In the genomic region with DNA sequence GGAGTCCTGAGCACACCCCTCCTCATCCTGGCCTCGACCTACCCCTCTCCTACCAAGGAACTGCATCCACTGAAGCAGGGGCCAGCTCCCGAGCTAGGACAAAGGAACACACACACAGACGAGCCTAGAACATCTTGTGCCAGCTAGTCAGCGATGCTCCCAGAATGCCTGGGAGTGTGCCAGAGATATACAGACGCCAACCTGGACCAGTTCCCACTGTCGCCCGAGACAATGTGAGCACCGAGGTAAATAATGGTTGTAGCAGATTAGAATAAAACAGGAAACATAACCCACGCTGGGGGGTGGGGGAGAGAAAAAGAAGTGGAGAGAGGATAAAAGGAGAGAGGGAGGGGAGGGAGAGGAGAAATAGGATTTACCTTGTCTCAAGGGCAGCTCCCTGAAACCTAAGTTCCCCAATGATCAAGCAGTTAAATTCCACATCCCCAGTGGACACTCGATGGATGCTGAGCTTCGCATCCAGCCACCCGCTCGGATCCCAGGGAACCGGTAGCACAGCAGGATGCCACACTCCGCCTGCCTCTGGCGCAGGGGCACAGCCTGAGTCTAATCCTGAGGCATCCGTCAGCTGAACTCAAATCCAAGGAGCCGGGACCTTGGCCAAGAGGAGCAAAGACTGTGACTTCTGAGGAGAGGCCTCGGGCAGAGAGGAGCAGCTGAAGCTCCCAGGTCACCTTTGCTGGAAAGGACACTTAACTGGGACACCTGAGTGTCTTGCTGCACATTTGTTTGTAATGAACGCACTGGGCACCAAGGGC, we compare ENCODE assay signal across 9 mouse cellular contexts. TPM values are rescaled to one million over a fixed set of nuclear protein-coding genes. Genes with fewer than 3 reads are reported as not detected.
A peak's percentile ranks its signal among the peaks of the same experiment; 100 is the strongest.
DNase-seq lines count a peak whose midpoint lies in the region; ATAC-seq lines count a peak whose summit lies in the region.
"Had no signal": no experiment of that assay in that cellular context is flagged by ENCODE, and none has a peak within 500 bp of the region (broad histone marks: within the 10 kb centered on the region; RNA-seq: fewer than 3 reads in every experiment).

No protein-coding gene starts in this region.

- no peaks in the 10 kb centered on the region for H3K9me3 ChIP-seq in kidney, embryonic 15.5 days (replicated peaks)
- no peaks in the 10 kb centered on the region for H3K9me3 ChIP-seq in hindbrain, embryonic 15.5 days
- no peaks in the 10 kb centered on the region for H3K9me3 ChIP-seq in liver, embryonic 11.5 days (ENCODE audit: control insufficient read depth, low read length)
- H3K9me3 ChIP-seq: embryonic facial prominence, embryonic 12.5 days had no signal

- DNase-seq in kidney, adult 18-20 months = peak; percentile 48
- peak; percentile 60 to 70 for DNase-seq in cerebellum, adult 18-20 months
- DNase-seq in lung, postnatal 36 days = peak; percentile 87
- DNase-seq in thymus, postnatal 36 days = no peak
- no peak for DNase-seq in liver, embryonic 11.5 days (ENCODE audit: low spot score)
- DNase-seq in ovary, postnatal 14 days (ENCODE audit: low spot score) = no peak

- H3K4me1 ChIP-seq in kidney, embryonic 15.5 days = peaks cover 79% of the 10 kb centered on the region
- H3K4me1 ChIP-seq in hindbrain, embryonic 15.5 days (replicated peaks) = peaks cover 65% of the 10 kb centered on the region
- peaks cover 62% of the 10 kb centered on the region for H3K4me1 ChIP-seq in liver, embryonic 11.5 days (replicated peaks; ENCODE audit: control insufficient read depth, insufficient read depth, low read length)

- no peak overlapping the region for H3K9ac ChIP-seq in kidney, embryonic 15.5 days
- 0 out of 2 replicates have a peak overlapping the region, but pooled peaks have one; percentile 13 for H3K9ac ChIP-seq in hindbrain, embryonic 15.5 days
- H3K9ac ChIP-seq in liver, embryonic 11.5 days (ENCODE audit: low read depth, low read length) = no peak overlapping the region
- H3K9ac ChIP-seq: embryonic facial prominence, embryonic 12.5 days had no signal

- H3K27ac ChIP-seq in kidney, embryonic 15.5 days = no peak overlapping the region
- peak overlapping the region; percentile 61; the same call in 1 of the 2 replicates for H3K27ac ChIP-seq in hindbrain, embryonic 15.5 days (replicated peaks)
- no peak overlapping the region for H3K27ac ChIP-seq in liver, embryonic 11.5 days (ENCODE audit: low read depth, low read length)
- H3K27ac ChIP-seq: embryonic facial prominence, embryonic 12.5 days had no signal

- H3K27me3 ChIP-seq in kidney, embryonic 15.5 days = no peaks in the 10 kb centered on the region
- no peaks in the 10 kb centered on the region for H3K27me3 ChIP-seq in hindbrain, embryonic 15.5 days
- no peaks in the 10 kb centered on the region for H3K27me3 ChIP-seq in liver, embryonic 11.5 days (replicated peaks; ENCODE audit: control insufficient read depth, insufficient read depth, low read length)
- H3K27me3 ChIP-seq: embryonic facial prominence, embryonic 12.5 days had no signal

- H3K36me3 ChIP-seq in kidney, embryonic 15.5 days = no peaks in the 10 kb centered on the region
- no peaks in the 10 kb centered on the region for H3K36me3 ChIP-seq in hindbrain, embryonic 15.5 days
- no peaks in the 10 kb centered on the region for H3K36me3 ChIP-seq in liver, embryonic 11.5 days (ENCODE audit: control insufficient read depth, insufficient read depth, low read length)
- H3K36me3 ChIP-seq: embryonic facial prominence, embryonic 12.5 days had no signal

- no peak for ATAC-seq in kidney, embryonic 15.5 days (replicated peaks; ENCODE audit: low FRiP score)
- no peak for ATAC-seq in hindbrain, embryonic 15.5 days (ENCODE audit: low FRiP score, low read depth)
- ATAC-seq in liver, embryonic 11.5 days (replicated peaks; ENCODE audit: low FRiP score) = no peak

- H3K4me2 ChIP-seq in kidney, embryonic 15.5 days = no peak overlapping the region
- H3K4me2 ChIP-seq in hindbrain, embryonic 15.5 days = peak overlapping the region; percentile 35
- H3K4me2 ChIP-seq in liver, embryonic 11.5 days = no peak overlapping the region
- H3K4me2 ChIP-seq: embryonic facial prominence, embryonic 12.5 days had no signal

- 79% methylated on average over 20 of the region's 20 CpGs for WGBS in kidney, embryonic 15.5 days
- 50% methylated on average over 20 of the region's 20 CpGs for WGBS in hindbrain, embryonic 15.5 days
- 82% methylated on average over 20 of the region's 20 CpGs for WGBS in liver, embryonic 11.5 days

- H3K4me3 ChIP-seq in kidney, embryonic 15.5 days (replicated peaks) = no peak overlapping the region
- no peak overlapping the region for H3K4me3 ChIP-seq in hindbrain, embryonic 15.5 days
- H3K4me3 ChIP-seq in liver, embryonic 11.5 days (ENCODE audit: low read depth, low read length) = no peak overlapping the region
- H3K4me3 ChIP-seq: embryonic facial prominence, embryonic 12.5 days had no signal

RNA-seq across cellular contexts. Expression of a gene that starts 5.4 kb away (rescaled TPM):
- polyA plus RNA-seq in kidney, embryonic 15.5 days (2015; fragmentation: Nextera tagmentation; extraction: Ambion mirVana) = 7.1 and 8.3 TPM in 2 replicates
- 14.3 and 15.6 TPM in 2 replicates for polyA plus RNA-seq in hindbrain, embryonic 15.5 days (2015; fragmentation: Nextera tagmentation; extraction: Ambion mirVana)
- 6.0 and 6.6 TPM in 2 replicates for polyA plus RNA-seq in liver, embryonic 11.5 days (2014; fragmentation: Nextera tagmentation; extraction: Ambion mirVana)

RNA-seq across cellular contexts. Expression of a gene that starts 20.6 kb away (rescaled TPM):
- 10.1 and 11.2 TPM in 2 replicates for polyA plus RNA-seq in kidney, embryonic 15.5 days (2015; fragmentation: Nextera tagmentation; extraction: Ambion mirVana)
- 40.0 and 44.6 TPM in 2 replicates for polyA plus RNA-seq in hindbrain, embryonic 15.5 days (2015; fragmentation: Nextera tagmentation; extraction: Ambion mirVana)
- 2.2 and 2.8 TPM in 2 replicates for polyA plus RNA-seq in liver, embryonic 11.5 days (2014; fragmentation: Nextera tagmentation; extraction: Ambion mirVana)

Comparison
In these comparisons a context has a peak if more than half of its experiments do, and no peak if none do; other contexts are left out.
1. DNase-seq: peak in kidney, adult 18-20 months (single experiment), cerebellum, adult 18-20 months (2 of 2) and lung, postnatal 36 days (single experiment); none in thymus, postnatal 36 days (0 of 2), liver, embryonic 11.5 days (single experiment) and ovary, postnatal 14 days (single experiment).